Mouse (Mus musculus) ES-E14 (cell line): Measurements from ENCODE around the gene Golph3.

Source experiments
- CHD2 ChIP-seq: IDR thresholded peaks from 2 replicates; pipeline ENCODE4 v1.6.1; 2014; ENCODE audit warnings: mild to moderate bottlenecking, low read depth, low read length, inconsistent platforms
- HCFC1 ChIP-seq: IDR thresholded peaks from 2 replicates; pipeline ENCODE4 v1.6.1; 2012; ENCODE audit warnings: low read length, inconsistent platforms, borderline replicate concordance; ENCODE audit not compliant: insufficient read depth
- MAFK ChIP-seq: IDR thresholded peaks from 2 replicates; pipeline ENCODE4 v1.6.1; 2014; ENCODE audit warnings: mild to moderate bottlenecking, low read depth, low read length, inconsistent platforms; ENCODE audit not compliant: insufficient read depth
- ZNF384 ChIP-seq: IDR thresholded peaks from 2 replicates; pipeline ENCODE4 v1.6.1; 2012; ENCODE audit warnings: low read depth, low read length, inconsistent platforms

GRCm38 (mm10) chr15:12311465-12311864 lies 9.8 kb upstream of the Golph3 start:
- TF ChIP-seq HCFC1 = no peak
- TF ChIP-seq CHD2 = no peak
- no peak for TF ChIP-seq ZNF384
- TF ChIP-seq MAFK = peak; percentile 78
